Mouse (Mus musculus): Measurements from ENCODE around the gene Trcg1.

Trcg1 gene

GRCm38 (mm10) chr9:57262795-57263684 lies 26.7 kb downstream of the Trcg1 start:
- no peak for DNase-seq (ENCODE audit: low spot score in 2 of 2)

GRCm38 (mm10) chr9:57265125-57265524 lies 28.8 kb downstream of the Trcg1 start:
- no peak for DNase-seq (ENCODE audit: low spot score in 2 of 2)

- no peak for DNase-seq (ENCODE audit: low spot score in 2 of 2)
Observed at GRCm38 (mm10) chr9:57267421-57267820, 31.1 kb downstream of the Trcg1 start.

- no peak for DNase-seq (ENCODE audit: low spot score in 2 of 2)
Observed at GRCm38 (mm10) chr9:57268078-57268477, 31.7 kb downstream of the Trcg1 start.

- DNase-seq (ENCODE audit: low spot score in 2 of 2) = no peak
Observed at GRCm38 (mm10) chr9:57268575-57268974, 32.2 kb downstream of the Trcg1 start.

GRCm38 (mm10) chr9:57269384-57269783 lies 33.0 kb downstream of the Trcg1 start:
- DNase-seq (ENCODE audit: low spot score in 2 of 2) = no peak

- no peak for DNase-seq (ENCODE audit: low spot score in 2 of 2)
Observed at GRCm38 (mm10) chr9:57270399-57270798, 34.0 kb downstream of the Trcg1 start.

GRCm38 (mm10) chr9:57271081-57271480 lies 34.7 kb downstream of the Trcg1 start:
- DNase-seq (ENCODE audit: low spot score in 2 of 2) = no peak

GRCm38 (mm10) chr9:57271837-57272562 lies 35.6 kb downstream of the Trcg1 start:
- DNase-seq (ENCODE audit: low spot score in 2 of 2) = no peak

GRCm38 (mm10) chr9:57272902-57273804 lies 36.8 kb downstream of the Trcg1 start:
- no peak for DNase-seq (ENCODE audit: low spot score in 2 of 2)

GRCm38 (mm10) chr9:57273805-57274494 lies 37.6 kb downstream of the Trcg1 start:
- no peak for DNase-seq (ENCODE audit: low spot score in 2 of 2)

- no peak for DNase-seq (ENCODE audit: low spot score in 2 of 2)
Observed at GRCm38 (mm10) chr9:57276311-57276710, 40.0 kb downstream of the Trcg1 start.

GRCm38 (mm10) chr9:57278268-57278667 lies 41.9 kb downstream of the Trcg1 start:
- DNase-seq (ENCODE audit: low spot score in 2 of 2) = no peak

GRCm38 (mm10) chr9:57279441-57279840 lies 43.1 kb downstream of the Trcg1 start:
- DNase-seq (ENCODE audit: low spot score in 2 of 2) = no peak

- no peak for DNase-seq (ENCODE audit: low spot score in 2 of 2)
Observed at GRCm38 (mm10) chr9:57281549-57281948, 45.2 kb downstream of the Trcg1 start.

- DNase-seq (ENCODE audit: low spot score in 2 of 2) = no peak
Observed at GRCm38 (mm10) chr9:57282686-57283085, 46.3 kb downstream of the Trcg1 start.

- DNase-seq (ENCODE audit: low spot score in 2 of 2) = no peak
Observed at GRCm38 (mm10) chr9:57283311-57283710, 47.0 kb downstream of the Trcg1 start.

GRCm38 (mm10) chr9:57287183-57287582 lies 50.8 kb downstream of the Trcg1 start:
- no peak for DNase-seq (ENCODE audit: low spot score in 2 of 2)

GRCm38 (mm10) chr9:57294905-57295304 lies 58.5 kb downstream of the Trcg1 start:
- DNase-seq (ENCODE audit: low spot score in 2 of 2) = no peak

- no peak for DNase-seq (ENCODE audit: low spot score in 2 of 2)
Observed at GRCm38 (mm10) chr9:57295666-57296065, 59.3 kb downstream of the Trcg1 start.

GRCm38 (mm10) chr9:57296277-57296676 lies 59.9 kb downstream of the Trcg1 start:
- no peak for DNase-seq (ENCODE audit: low spot score in 2 of 2)
